ENCODE assay signal across 10 mouse cellular contexts in genomic region chr1:88275078-88275680, GRCm38 (mm10). TPM values are rescaled to one million over a fixed set of nuclear protein-coding genes. Genes with fewer than 3 reads are reported as not detected.
DNase-seq lines count a peak whose midpoint lies in the region; ATAC-seq and TF ChIP-seq lines count a peak whose summit lies in the region.
"Had no signal": no experiment of that assay in that cellular context is flagged by ENCODE, and none has a peak within 500 bp of the region (broad histone marks: within the 10 kb centered on the region; RNA-seq: fewer than 3 reads in every experiment).

No protein-coding gene starts in this region.

- H3K4me3 ChIP-seq in lung, adult 2 months (replicated peaks; ENCODE audit: extremely low read depth, low read depth, low read length), result no peak overlapping the region
- H3K4me3 ChIP-seq in embryonic facial prominence, embryonic 13.5 days, result no peak overlapping the region
- peak overlapping the region; percentile 66 for H3K4me3 ChIP-seq in liver, embryonic 16.5 days (ENCODE audit: low read depth, low read length)

- H3K9me3 ChIP-seq in embryonic facial prominence, embryonic 13.5 days, result no peaks in the 10 kb centered on the region
- no peaks in the 10 kb centered on the region for H3K9me3 ChIP-seq in liver, embryonic 16.5 days (replicated peaks; ENCODE audit: control insufficient read depth, low read length)

- H3K27me3 ChIP-seq in embryonic facial prominence, embryonic 13.5 days, result no peaks in the 10 kb centered on the region
- no peaks in the 10 kb centered on the region for H3K27me3 ChIP-seq in liver, embryonic 16.5 days (ENCODE audit: control insufficient read depth, insufficient read depth, low read depth, low read length)

- WGBS in lung, adult 2 months, result 68% methylated on average over 13 of the region's 13 CpGs
- 68% methylated on average over 13 of the region's 13 CpGs for WGBS in embryonic facial prominence, embryonic 13.5 days
- WGBS in liver, embryonic 16.5 days (ENCODE audit: insufficient replicate concordance), result 65% methylated on average over 13 of the region's 13 CpGs

- H3K27ac ChIP-seq in embryonic facial prominence, embryonic 13.5 days, result no peak overlapping the region
- no peak overlapping the region for H3K27ac ChIP-seq in liver, embryonic 16.5 days (ENCODE audit: low read length)
- H3K27ac ChIP-seq: macrophage had no signal

- peak overlapping the region; percentile 58; the same call in 1 of the 2 replicates for H3K4me2 ChIP-seq in embryonic facial prominence, embryonic 13.5 days
- H3K4me2 ChIP-seq in liver, embryonic 16.5 days (ENCODE audit: low read depth, low read length), result peak overlapping the region; percentile 61

- peak overlapping the region; percentile 0; the same call in 1 of the 2 replicates for H3K9ac ChIP-seq in embryonic facial prominence, embryonic 13.5 days
- no peak overlapping the region; the same call in 1 of the 2 replicates for H3K9ac ChIP-seq in liver, embryonic 16.5 days (ENCODE audit: low read depth, low read length)

- no peak for ATAC-seq in embryonic facial prominence, embryonic 13.5 days (ENCODE audit: insufficient number of reproducible peaks, insufficient read depth, low FRiP score, low TSS enrichment, low read depth)
- ATAC-seq in liver, embryonic 16.5 days (ENCODE audit: low read depth), result no peak

- DNase-seq in heart, adult 11 months, result peak; percentile 90
- DNase-seq in heart, postnatal 10 days, result no peak
- DNase-seq in lung, adult 2 months, result peak; percentile 4
- no peak for DNase-seq in lung, adult 18-20 months
- no peak for DNase-seq in MN1 (ENCODE audit: low spot score)
- no peak for DNase-seq in adrenal gland, adult 18-20 months (ENCODE audit: low spot score in 2 of 2)

- TF ChIP-seq POLR2A in lung, adult 2 months (IDR thresholded peaks at IDR 0.05; ENCODE audit: borderline replicate concordance, extremely low read depth, low read depth, low read length), result no peak

- H3K4me1 ChIP-seq in lung, adult 2 months (ENCODE audit: control insufficient read depth, insufficient read depth, low read length), result peaks cover 7% of the 10 kb centered on the region; the same call in 1 of the 2 replicates
- peaks cover 23% of the 10 kb centered on the region for H3K4me1 ChIP-seq in embryonic facial prominence, embryonic 13.5 days
- peaks cover 27% of the 10 kb centered on the region for H3K4me1 ChIP-seq in liver, embryonic 16.5 days (ENCODE audit: control insufficient read depth, low read depth, low read length)

- H3K36me3 ChIP-seq in embryonic facial prominence, embryonic 13.5 days, result peaks cover 46% of the 10 kb centered on the region
- peaks cover 42% of the 10 kb centered on the region for H3K36me3 ChIP-seq in liver, embryonic 16.5 days (ENCODE audit: control insufficient read depth, insufficient read depth)

- intact Hi-C loops in heart, postnatal 10 days (cut with DNase I), result loop anchor here (5.0 kb wide), 1 partner anchor 123 kb away; no protein-coding TSS in a partner anchor

- no peak for TF ChIP-seq CTCF in lung, adult 2 months (IDR thresholded peaks at IDR 0.05; ENCODE audit: insufficient read depth, low read length)

RNA-seq across cellular contexts. Expression of gene Hjurp, which starts 2.3 kb away (rescaled TPM):
- 10 to 100 TPM; 43.5 to 44.5 TPM for total RNA-seq in heart, postnatal 10 days (2021)
- polyA plus RNA-seq in lung, adult 2 months (2012; rRNA removed), result 29.4 and 32.1 TPM in 2 replicates
- 198 and 204 TPM in 2 replicates for polyA plus RNA-seq in embryonic facial prominence, embryonic 13.5 days (2015; fragmentation: Nextera tagmentation; extraction: Ambion mirVana)
- polyA plus RNA-seq in liver, embryonic 16.5 days (2015; fragmentation: Nextera tagmentation; extraction: Ambion mirVana), result 69.3 and 71.4 TPM in 2 replicates
- 10 to 100 TPM; 21.7 to 27.4 TPM for total RNA-seq in adrenal gland, adult 18-20 months (2021)

RNA-seq across cellular contexts. Expression of gene Trpm8, which starts 2.3 kb away (rescaled TPM):
- not detected for total RNA-seq in heart, postnatal 10 days (2021)
- not detected in 2 replicates for polyA plus RNA-seq in lung, adult 2 months (2012; rRNA removed)
- not detected in 2 replicates for polyA plus RNA-seq in embryonic facial prominence, embryonic 13.5 days (2015; fragmentation: Nextera tagmentation; extraction: Ambion mirVana)
- polyA plus RNA-seq in liver, embryonic 16.5 days (2015; fragmentation: Nextera tagmentation; extraction: Ambion mirVana), result not detected in 2 replicates
- total RNA-seq in adrenal gland, adult 18-20 months (2021), result not detected
- polyA plus RNA-seq: gonadal fat pad, adult 2 months; macrophage had no signal

RNA-seq across cellular contexts. Expression of gene Mroh2a, which starts 48.4 kb away (rescaled TPM):
- under 1 TPM in 1 of 2 experiments, not detected in 1; 0.10 TPM for total RNA-seq in heart, postnatal 10 days (2021)
- 0.17 and 0.20 TPM in 2 replicates for polyA plus RNA-seq in lung, adult 2 months (2012; rRNA removed)
- 1.1 and 1.2 TPM in 2 replicates for polyA plus RNA-seq in embryonic facial prominence, embryonic 13.5 days (2015; fragmentation: Nextera tagmentation; extraction: Ambion mirVana)
- polyA plus RNA-seq in liver, embryonic 16.5 days (2015; fragmentation: Nextera tagmentation; extraction: Ambion mirVana), result 0.54 and 0.61 TPM in 2 replicates
- total RNA-seq in adrenal gland, adult 18-20 months (2021), result under 1 TPM; 0.33 to 0.51 TPM

Comparison
In these comparisons a context has a peak if more than half of its experiments do, and no peak if none do; other contexts are left out.
1. DNase-seq: peak in heart, adult 11 months (single experiment) and lung, adult 2 months (single experiment); none in heart, postnatal 10 days (0 of 2), lung, adult 18-20 months (0 of 2), MN1 (single experiment) and adrenal gland, adult 18-20 months (0 of 2).